Mouse (Mus musculus): ENCODE data around the gene Mum1.

The Mum1 gene

GRCm38 (mm10) chr10:80271186-80271843, 45.1 kb downstream of the Mum1 start:
- no peak for DNase-seq (ENCODE audit: low spot score)

GRCm38 (mm10) chr10:80271870-80272585, 45.8 kb downstream of the Mum1 start:
- no peak for DNase-seq (ENCODE audit: low spot score)

- DNase-seq (ENCODE audit: low spot score) = no peak
Measured at GRCm38 (mm10) chr10:80273847-80274246, 47.6 kb downstream of the Mum1 start.

GRCm38 (mm10) chr10:80276238-80276637, 50.0 kb downstream of the Mum1 start:
- DNase-seq (ENCODE audit: low spot score) = no peak

GRCm38 (mm10) chr10:80278390-80278789, 52.2 kb downstream of the Mum1 start:
- no peak for DNase-seq (ENCODE audit: low spot score)

GRCm38 (mm10) chr10:80279273-80279672, 53.0 kb downstream of the Mum1 start:
- DNase-seq (ENCODE audit: low spot score) = no peak

- DNase-seq (ENCODE audit: low spot score) = no peak
Measured at GRCm38 (mm10) chr10:80281304-80281703, 55.1 kb downstream of the Mum1 start.

GRCm38 (mm10) chr10:80281921-80282371, 55.7 kb downstream of the Mum1 start:
- DNase-seq (ENCODE audit: low spot score) = no peak

GRCm38 (mm10) chr10:80282481-80283441, 56.5 kb downstream of the Mum1 start:
- DNase-seq (ENCODE audit: low spot score) = no peak

- DNase-seq (ENCODE audit: low spot score) = no peak
Measured at GRCm38 (mm10) chr10:80285222-80286070, 59.2 kb downstream of the Mum1 start.

GRCm38 (mm10) chr10:80288097-80288496, 61.9 kb downstream of the Mum1 start:
- no peak for DNase-seq (ENCODE audit: low spot score)

GRCm38 (mm10) chr10:80288657-80289056, 62.4 kb downstream of the Mum1 start:
- no peak for DNase-seq (ENCODE audit: low spot score)

- DNase-seq (ENCODE audit: low spot score) = peak; percentile 84
Measured at GRCm38 (mm10) chr10:80292251-80293146, 66.3 kb downstream of the Mum1 start, which contains the start of gene Rps15. TSS of gene Rps15 (plus strand) at chr10:80292453.

GRCm38 (mm10) chr10:80293325-80293724, 67.1 kb downstream of the Mum1 start:
- no peak for DNase-seq (ENCODE audit: low spot score)
